Mouse (Mus musculus) thymus, postnatal 36 days (tissue): ENCODE results near the gene Tspan18.

Experiments
- DNase-seq, 2 experiments: peaks; one replicate each; pipeline ENCODE4 v3.0.0; 2022; ENCODE audit warnings: mixed read lengths in 2 of 2

Gene Tspan18

GRCm38 (mm10) chr2:93206126-93206525 lies 128.2 kb downstream of the Tspan18 start:
- no peak for DNase-seq

- no peak for DNase-seq
Observed at GRCm38 (mm10) chr2:93204571-93204970, 129.7 kb downstream of the Tspan18 start.

GRCm38 (mm10) chr2:93203682-93204081 lies 130.6 kb downstream of the Tspan18 start:
- DNase-seq = peak; percentile 63 to 65

- no peak for DNase-seq
Observed at GRCm38 (mm10) chr2:93202782-93203181, 131.5 kb downstream of the Tspan18 start.

- no peak for DNase-seq
Observed at GRCm38 (mm10) chr2:93201997-93202396, 132.3 kb downstream of the Tspan18 start.

GRCm38 (mm10) chr2:93200681-93201340 lies 133.5 kb downstream of the Tspan18 start:
- DNase-seq = no peak

GRCm38 (mm10) chr2:93199531-93199974 lies 134.8 kb downstream of the Tspan18 start:
- peak; percentile 69 to 71 for DNase-seq

GRCm38 (mm10) chr2:93198846-93199245 lies 135.5 kb downstream of the Tspan18 start:
- peak; percentile 91 to 97 for DNase-seq

- peak in 1 of 2 experiments; percentile 59 for DNase-seq
Observed at GRCm38 (mm10) chr2:93193806-93194205, 140.5 kb downstream of the Tspan18 start.

GRCm38 (mm10) chr2:93192671-93193080 lies 141.6 kb downstream of the Tspan18 start:
- peak; percentile 91 to 96 for DNase-seq

- DNase-seq = peak; percentile 71 to 80
Observed at GRCm38 (mm10) chr2:93192182-93192560, 142.1 kb downstream of the Tspan18 start.

GRCm38 (mm10) chr2:93191488-93192181 lies 142.7 kb downstream of the Tspan18 start:
- DNase-seq = peak in 1 of 2 experiments; percentile 55

GRCm38 (mm10) chr2:93190771-93191487 lies 143.4 kb downstream of the Tspan18 start:
- DNase-seq = peak; percentile 48 to 63

- DNase-seq = peak; percentile 67 to 73
Observed at GRCm38 (mm10) chr2:93188761-93189458, 145.4 kb downstream of the Tspan18 start.

GRCm38 (mm10) chr2:93188020-93188760 lies 146.1 kb downstream of the Tspan18 start:
- peak; percentile 72 to 74 for DNase-seq

- peak; percentile 98 to 99 for DNase-seq
Observed at GRCm38 (mm10) chr2:93187323-93187996, 146.8 kb downstream of the Tspan18 start, which contains the start of gene Trp53i11. Gene Trp53i11 (plus strand): TSS chr2:93187548.

- DNase-seq = no peak
Observed at GRCm38 (mm10) chr2:93182859-93183258, 151.4 kb downstream of the Tspan18 start.

- peak in 1 of 2 experiments; percentile 52 for DNase-seq
Observed at GRCm38 (mm10) chr2:93180077-93180844, 154.0 kb downstream of the Tspan18 start.

- DNase-seq = no peak
Observed at GRCm38 (mm10) chr2:93179603-93180002, 154.7 kb downstream of the Tspan18 start.

GRCm38 (mm10) chr2:93178313-93178677 lies 156.0 kb downstream of the Tspan18 start:
- peak in 1 of 2 experiments; percentile 33 for DNase-seq
